Mouse (Mus musculus) kidney, adult 18-20 months (tissue): Measurements from ENCODE around the gene Megf8.

Experiments used
- DNase-seq: peaks from one replicate; pipeline ENCODE4 v3.0.0; 2021

Gene Megf8

GRCm38 (mm10) chr7:25279076-25279860 is 37.7 kb upstream of the Megf8 start:
- peak; percentile 91 for DNase-seq

- no peak for DNase-seq
Observed at GRCm38 (mm10) chr7:25279861-25280791, 36.8 kb upstream of the Megf8 start.

GRCm38 (mm10) chr7:25281166-25281733 is 35.7 kb upstream of the Megf8 start:
- DNase-seq: no peak

GRCm38 (mm10) chr7:25281734-25282601 is 35.0 kb upstream of the Megf8 start:
- DNase-seq: peak; percentile 97

DNA sequence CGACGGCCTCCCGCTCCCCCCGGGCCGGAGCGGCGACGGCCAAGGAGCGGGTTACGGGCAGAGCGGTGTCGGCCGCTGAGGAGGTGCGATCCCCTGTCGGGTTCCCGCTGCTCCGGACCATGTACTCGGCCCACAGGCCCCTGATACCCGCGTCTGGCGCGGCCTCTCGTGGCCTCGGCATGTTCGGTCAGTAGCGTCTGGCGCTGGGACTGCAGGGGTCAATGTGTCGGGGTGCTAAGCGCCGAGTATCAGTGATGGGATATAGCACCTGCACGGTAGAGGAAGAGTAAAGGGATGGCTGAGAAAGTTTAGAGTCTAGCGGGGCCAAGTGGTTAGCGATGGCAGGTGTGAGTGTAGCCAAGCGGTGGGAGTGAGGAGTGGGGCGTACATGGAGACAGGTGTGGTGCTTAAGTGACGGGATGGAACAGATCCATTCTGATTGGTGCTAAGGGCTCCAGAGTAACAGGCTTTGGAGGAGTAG is 34.2 kb upstream of the Megf8 start:
- DNase-seq: peak; percentile 61

- no peak for DNase-seq
Observed at GRCm38 (mm10) chr7:25283637-25284036, 33.3 kb upstream of the Megf8 start.

DNA sequence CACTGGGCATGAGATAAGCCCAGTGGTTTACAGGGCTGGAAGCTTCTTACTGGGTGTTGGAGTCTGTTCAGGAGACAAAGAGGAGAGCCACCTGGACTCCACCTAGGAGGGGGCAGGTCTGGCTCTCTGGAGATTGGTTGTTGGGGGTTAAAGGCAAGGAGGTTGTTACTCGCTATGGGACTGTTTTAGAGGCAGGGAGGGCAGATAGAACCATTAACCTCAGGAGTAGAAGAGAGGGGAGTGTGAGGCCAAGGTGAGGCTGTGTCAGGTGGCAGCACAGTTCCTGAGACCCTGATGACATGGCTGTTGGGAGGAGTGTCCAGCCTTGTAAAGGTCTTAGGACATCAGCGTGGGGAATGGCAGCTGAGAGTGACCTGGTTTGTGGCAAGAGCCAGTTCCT is 32.8 kb upstream of the Megf8 start:
- DNase-seq: no peak

GRCm38 (mm10) chr7:25284766-25285165 is 32.2 kb upstream of the Megf8 start:
- no peak for DNase-seq

DNA sequence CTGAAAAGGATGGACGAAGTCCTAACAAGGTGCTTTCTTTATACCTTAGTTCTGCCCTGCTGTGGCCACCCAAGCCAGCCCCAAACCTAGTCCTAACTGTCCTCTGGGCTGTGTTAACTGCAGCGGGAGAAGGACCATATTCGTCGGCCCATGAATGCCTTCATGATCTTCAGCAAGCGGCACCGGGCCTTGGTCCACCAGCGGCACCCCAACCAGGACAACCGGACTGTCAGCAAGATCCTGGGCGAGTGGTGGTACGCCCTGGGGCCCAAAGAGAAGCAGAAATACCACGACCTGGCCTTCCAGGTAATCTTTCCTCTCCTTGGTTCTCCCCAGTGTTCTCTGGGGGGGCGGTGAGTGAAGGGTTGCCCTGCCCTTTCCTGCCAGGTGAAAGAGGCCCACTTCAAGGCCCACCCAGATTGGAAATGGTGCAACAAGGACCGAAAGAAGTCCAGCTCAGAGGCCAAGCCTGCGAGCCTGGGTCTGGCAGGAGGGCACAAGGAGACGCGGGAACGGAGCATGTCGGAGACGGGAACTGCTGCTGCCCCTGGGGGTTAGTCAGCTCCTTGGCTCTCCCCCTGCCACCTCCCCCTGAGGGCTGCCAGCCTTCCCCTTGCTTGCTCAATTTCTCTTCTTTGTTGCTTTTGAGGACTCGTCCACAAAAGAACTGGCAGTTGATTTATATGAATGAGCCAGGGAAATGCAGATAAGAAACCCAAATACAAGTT is 31.3 kb upstream of the Megf8 start:
- no peak for DNase-seq

GRCm38 (mm10) chr7:25286989-25287388 is 30.0 kb upstream of the Megf8 start:
- DNase-seq: no peak

DNA sequence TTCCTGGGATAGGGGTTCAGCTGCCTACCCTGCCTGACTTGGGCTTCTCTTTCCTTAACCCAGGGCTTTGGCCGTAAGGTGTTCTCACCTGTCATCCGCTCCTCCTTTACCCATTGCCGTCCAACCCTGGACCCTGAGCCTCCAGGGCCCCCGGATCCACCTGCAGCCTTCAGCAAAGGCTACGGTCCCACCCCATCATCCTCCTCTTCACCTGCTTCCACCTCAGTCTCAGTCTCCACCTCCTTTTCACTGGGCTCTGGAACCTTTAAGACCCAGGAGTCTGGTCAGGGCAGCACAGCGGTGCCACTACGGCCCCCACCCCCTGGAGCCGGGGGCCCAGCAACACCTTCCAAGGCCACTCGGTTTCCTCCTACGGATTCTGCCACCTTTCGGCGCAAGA is 29.0 kb upstream of the Megf8 start:
- no peak for DNase-seq

DNA sequence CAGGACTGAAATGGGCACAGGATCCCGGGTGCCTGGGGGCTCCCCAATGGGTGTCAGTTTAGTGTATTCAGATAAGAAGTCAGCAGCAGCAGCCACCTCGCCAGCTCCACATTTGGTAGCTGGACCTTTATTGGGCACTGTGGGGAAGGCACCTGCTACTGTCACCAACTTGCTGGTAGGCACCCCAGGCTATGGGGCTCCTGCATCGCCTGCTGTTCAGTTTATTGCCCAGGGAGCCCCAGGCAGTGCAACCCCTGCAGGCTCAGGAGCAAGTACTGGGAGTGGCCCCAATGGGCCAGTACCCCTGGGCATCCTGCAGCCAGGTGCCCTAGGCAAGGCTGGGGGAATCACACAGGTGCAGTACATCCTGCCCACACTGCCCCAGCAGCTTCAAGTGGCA is 28.2 kb upstream of the Megf8 start:
- no peak for DNase-seq

DNA sequence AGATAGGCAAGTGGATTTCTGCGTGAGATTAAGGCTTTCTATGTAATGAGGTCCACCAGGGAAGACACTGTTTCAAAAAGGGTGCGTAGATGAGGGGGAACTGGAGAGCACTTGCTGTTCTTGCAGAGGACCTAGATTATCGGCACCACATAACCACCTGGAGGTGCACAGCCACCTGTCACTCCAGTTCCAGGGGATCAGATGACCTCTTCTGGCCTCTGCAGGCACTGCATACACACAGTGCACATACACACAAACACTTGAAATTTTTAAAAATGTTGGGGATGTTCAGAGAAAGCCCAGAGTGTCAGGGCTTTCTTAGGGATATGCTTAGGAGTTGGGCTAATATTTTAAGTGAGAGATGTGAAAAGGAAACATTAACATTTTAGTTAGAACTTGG is 27.0 kb upstream of the Megf8 start:
- no peak for DNase-seq

- no peak for DNase-seq
Observed at GRCm38 (mm10) chr7:25290463-25290862, 26.5 kb upstream of the Megf8 start.

- DNase-seq: peak; percentile 76
Observed at GRCm38 (mm10) chr7:25290911-25291310, 26.1 kb upstream of the Megf8 start.

DNA sequence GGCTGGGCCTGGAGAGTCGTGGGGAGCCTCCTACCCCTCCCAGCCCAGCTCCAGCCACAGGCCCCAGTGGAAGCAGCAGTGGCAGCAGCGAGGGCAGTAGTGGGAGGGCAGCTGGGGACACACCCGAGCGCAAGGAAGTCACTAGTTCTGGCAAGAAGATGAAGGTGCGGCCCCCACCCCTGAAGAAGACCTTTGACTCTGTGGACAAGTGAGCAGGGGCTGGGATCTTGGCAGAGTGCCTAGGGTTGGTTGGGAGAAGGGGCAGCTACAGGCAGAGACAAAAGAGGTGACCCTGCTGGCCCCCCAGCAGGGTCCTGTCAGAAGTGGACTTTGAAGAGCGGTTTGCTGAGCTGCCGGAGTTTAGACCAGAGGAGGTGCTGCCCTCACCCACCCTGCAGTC is 24.9 kb upstream of the Megf8 start:
- DNase-seq: no peak

- DNase-seq: no peak
Observed at GRCm38 (mm10) chr7:25293191-25293739, 23.7 kb upstream of the Megf8 start.

DNA sequence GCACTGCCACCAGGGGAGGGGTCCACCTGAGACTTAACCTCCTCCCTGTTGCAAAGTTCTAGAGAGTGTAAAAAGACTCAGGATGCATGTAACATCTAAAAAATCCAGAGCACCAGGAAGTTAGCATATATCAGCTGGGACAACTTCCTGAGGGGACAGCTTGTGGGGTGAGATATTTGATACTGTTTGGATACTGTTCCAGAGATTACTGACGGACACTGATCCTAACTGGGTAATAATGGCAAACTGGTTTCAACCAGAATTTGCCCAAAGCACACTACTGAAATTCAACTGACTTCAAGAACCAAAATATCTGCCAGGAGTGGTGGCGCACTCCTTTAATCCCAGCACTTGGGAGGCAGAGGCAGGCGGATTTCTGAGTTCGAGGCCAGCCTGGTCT is 22.5 kb upstream of the Megf8 start:
- no peak for DNase-seq

- DNase-seq: no peak
Observed at GRCm38 (mm10) chr7:25294960-25295722, 21.8 kb upstream of the Megf8 start.

DNA sequence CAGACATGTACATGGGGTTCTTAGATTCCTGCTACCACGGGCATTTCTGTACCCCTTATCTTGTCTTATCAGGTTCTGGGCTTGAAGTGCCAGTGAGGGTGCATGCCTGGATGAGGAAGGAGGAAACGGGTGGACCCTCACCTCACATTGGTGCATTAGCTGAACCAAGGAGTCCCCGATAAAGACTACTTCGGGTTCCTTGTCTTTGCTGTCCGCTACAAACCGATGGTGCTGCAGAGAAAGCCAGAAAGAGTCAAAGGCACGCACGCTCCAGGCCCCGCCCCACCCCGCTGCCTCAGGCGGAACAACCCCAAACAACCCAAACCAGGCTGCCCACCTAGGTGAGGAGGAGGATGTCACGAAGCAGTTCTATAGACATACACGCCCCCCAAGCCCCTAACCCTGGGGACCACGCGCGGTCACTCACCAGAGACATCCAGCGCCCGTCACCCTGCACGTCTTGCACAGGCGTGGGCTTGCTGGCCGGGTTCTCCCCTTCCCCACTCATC is 20.0 kb upstream of the Megf8 start:
- DNase-seq: no peak
